Mouse (Mus musculus) ES-Bruce4 (cell line): Measurements from ENCODE around the gene Adar. TPM values are rescaled to one million over a fixed set of nuclear protein-coding genes. Genes with fewer than 3 reads are reported as not detected.

ENCODE experiments used
- H3K27ac ChIP-seq: 2 replicates; pipeline ENCODE4 v1.5.1; 2012; ENCODE audit warnings: low read length, inconsistent platforms; ENCODE audit not compliant: insufficient read depth
- H3K27me3 ChIP-seq: 2 replicates; pipeline ENCODE4 v1.6.1; 2012; ENCODE audit warnings: mild to moderate bottlenecking, low read length, inconsistent platforms; ENCODE audit not compliant: control insufficient read depth, poor library complexity, insufficient read depth, severe bottlenecking
- H3K36me3 ChIP-seq: 2 replicates; pipeline ENCODE4 v1.6.1; 2012; ENCODE audit warnings: inconsistent platforms, mild to moderate bottlenecking, low read length, moderate library complexity; ENCODE audit not compliant: control insufficient read depth, poor library complexity, insufficient read depth, severe bottlenecking
- H3K4me1 ChIP-seq: one replicate; pipeline ENCODE4 v1.8.1; 2011; ENCODE audit warnings: low read length; ENCODE audit not compliant: control insufficient read depth, insufficient read depth
- H3K4me3 ChIP-seq: 2 replicates; pipeline ENCODE4 v1.5.1; 2011; ENCODE audit warnings: low read depth, mild to moderate bottlenecking, low read length
- H3K9ac ChIP-seq: 2 replicates; pipeline ENCODE4 v1.6.1; 2012; ENCODE audit warnings: low read depth, mild to moderate bottlenecking, inconsistent platforms; ENCODE audit not compliant: poor library complexity, severe bottlenecking
- H3K9me3 ChIP-seq: replicated peaks from 2 replicates; pipeline ENCODE4 v1.6.1; 2012; ENCODE audit warnings: mild to moderate bottlenecking, low read length, inconsistent platforms; ENCODE audit not compliant: control insufficient read depth, poor library complexity, insufficient read depth, severe bottlenecking
- CTCF ChIP-seq: IDR thresholded peaks from one replicate; pipeline ENCODE4 v1.8.1; 2011; ENCODE audit warnings: low read depth, low read length
- EP300 ChIP-seq: IDR thresholded peaks from 2 replicates; pipeline ENCODE4 v1.6.1; 2011; ENCODE audit warnings: low read depth, low read length; ENCODE audit not compliant: insufficient read depth
- polyA plus RNA-seq: library from polyadenylated mRNA; stranded (reverse); fragments of >200 nt; gene quantifications from 2 replicates; pipeline ENCODE4 v1.2.4, GENCODE M21; 2011; ENCODE audit warnings: low read depth; ENCODE audit not compliant: missing spikeins, insufficient read depth, insufficient read length

Gene Adar
- polyA plus RNA-seq, 1 experiment: 36.7 TPM

GRCm38 (mm10) chr3:89802876-89803275 is 88.1 kb downstream of the Adar start:
- no peaks in the 10 kb centered on the region for H3K36me3 ChIP-seq
- no peak for TF ChIP-seq EP300
- no peak for TF ChIP-seq CTCF
- H3K4me1 ChIP-seq: peaks cover 5% of the 10 kb centered on the region
- no peaks in the 10 kb centered on the region for H3K9me3 ChIP-seq
- H3K9ac ChIP-seq: peak overlapping the region; percentile 6
- peak overlapping the region; percentile 88 for H3K27ac ChIP-seq
- H3K4me3 ChIP-seq: peak overlapping the region; percentile 21
- no peaks in the 10 kb centered on the region for H3K27me3 ChIP-seq

Other genes starting within 250 kb of the Adar start
- 0.93 and 1.0 TPM in 2 replicates for gene Kcnn3, start 194.9 kb upstream of the Adar start, polyA plus RNA-seq
- gene Chrnb2, start 49.6 kb downstream of the Adar start, polyA plus RNA-seq: 0.67 and 0.68 TPM in 2 replicates
- gene Ube2q1, start 58.6 kb downstream of the Adar start, polyA plus RNA-seq: 86.8 and 104 TPM in 2 replicates
- gene She, start 116.3 kb downstream of the Adar start, polyA plus RNA-seq: 4.2 and 4.4 TPM in 2 replicates
- 0.84 and 0.97 TPM in 2 replicates for gene Il6ra, start 198.2 kb downstream of the Adar start, polyA plus RNA-seq
- 26.8 and 32.1 TPM in 2 replicates for gene Atp8b2, start 248.5 kb downstream of the Adar start, polyA plus RNA-seq